Mouse (Mus musculus) heart, adult 2 months (tissue): Measurements from ENCODE around the gene Gm6803.
"Not testable (repeated sequence)": the region's sequence is repeated elsewhere in the genome, so short reads cannot be mapped to it uniquely, and the experiment has no call there.

Experiments used
- CTCF ChIP-seq: fragments of 200-600 bp; IDR thresholded peaks from 2 replicates; pipeline ENCODE4 v1.8.1; 2022; ENCODE audit warnings: antibody characterized with exemption, mild to moderate bottlenecking, moderate library complexity
- EP300 ChIP-seq: fragments of 200-500 bp; IDR thresholded peaks from 2 replicates; pipeline ENCODE4 v1.6.1; 2011; ENCODE audit warnings: low read depth, low read length, control low read depth; ENCODE audit not compliant: insufficient read depth

- TF ChIP-seq EP300, CTCF: not testable (repeated sequence)
Measured at GRCm38 (mm10) chr12:88039703-88040102, 21.1 kb upstream of the Gm6803 start.
